Mouse (Mus musculus) cerebellum, adult 2 months (tissue): ENCODE measurements around the gene Kif18a. TPM values are rescaled to one million over a fixed set of nuclear protein-coding genes. Genes with fewer than 3 reads are reported as not detected.

Experiments
- DNase-seq, 2 experiments: peaks; one replicate each; pipeline ENCODE4 v3.0.0; 2021
- H3K27ac ChIP-seq: fragments of 200-500 bp; 2 replicates; pipeline ENCODE4 v1.5.1; 2012; ENCODE audit warnings: low read length, control low read depth, inconsistent platforms; ENCODE audit not compliant: insufficient read depth
- H3K27me3 ChIP-seq: fragments of 200-500 bp; 2 replicates; pipeline ENCODE4 v1.6.1; 2012; ENCODE audit warnings: inconsistent platforms, mild to moderate bottlenecking, low read length, moderate library complexity; ENCODE audit not compliant: control insufficient read depth, insufficient read depth
- H3K4me1 ChIP-seq: fragments of 200-500 bp; 2 replicates; pipeline ENCODE4 v1.6.1; 2011; ENCODE audit warnings: low read length; ENCODE audit not compliant: control insufficient read depth, insufficient read depth
- H3K4me3 ChIP-seq: fragments of 200-500 bp; replicated peaks from 2 replicates; pipeline ENCODE3; 2011; ENCODE audit warnings: mild to moderate bottlenecking, low read depth, low read length, control low read depth; ENCODE audit not compliant: insufficient read depth
- CTCF ChIP-seq: fragments of 200-500 bp; IDR thresholded peaks from 2 replicates; pipeline ENCODE4 v1.5.1; 2011; ENCODE audit warnings: low read depth, mild to moderate bottlenecking, control low read depth, low read length, moderate library complexity, borderline replicate concordance; ENCODE audit not compliant: insufficient read depth
- POLR2A ChIP-seq: fragments of 200-500 bp; IDR thresholded peaks from 2 replicates; pipeline ENCODE4 v1.6.1; 2011; ENCODE audit warnings: low read length, control low read depth, borderline replicate concordance; ENCODE audit not compliant: insufficient read depth
- WGBS: fragments of 180-500 bp; shearing (Covaris S2); methylation state at CpG from one replicate; pipeline ENCODE4 v1.1.7; 2018; 5-methylcytosine and 5-hydroxymethylcytosine counted together
- polyA plus RNA-seq: library from polyadenylated mRNA; depleted of rRNA; stranded (reverse); fragments of >200 nt; gene quantifications from 2 replicates; pipeline ENCODE4 v1.2.3, GENCODE M21; 2012; rRNA removed

The Kif18a gene
- polyA plus RNA-seq, 1 experiment: 1.2 TPM

DNA sequence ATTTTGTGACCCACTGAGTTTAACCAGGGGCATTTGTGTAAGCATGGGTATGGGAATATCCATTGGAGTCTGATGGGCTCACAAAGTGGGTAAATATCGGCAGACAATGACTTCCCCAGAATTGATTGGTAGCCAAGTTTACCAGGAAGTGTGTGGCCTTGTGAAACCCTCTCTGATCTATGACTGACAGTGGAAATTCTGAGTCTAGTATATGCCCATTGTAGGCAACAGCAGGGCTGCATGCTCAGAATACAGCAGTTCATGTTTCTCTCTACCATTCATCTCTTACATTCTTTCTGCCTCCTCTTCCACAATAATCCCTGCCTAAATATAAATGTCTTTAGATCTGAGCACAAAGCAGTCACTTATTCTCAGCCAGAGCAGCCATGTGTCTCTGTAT lies 103.5 kb downstream of the Kif18a start:
- no peak for DNase-seq
- no peaks in the 10 kb centered on the region for H3K4me1 ChIP-seq
- WGBS: 28% methylated on average over 1 of the region's 1 CpGs

DNA sequence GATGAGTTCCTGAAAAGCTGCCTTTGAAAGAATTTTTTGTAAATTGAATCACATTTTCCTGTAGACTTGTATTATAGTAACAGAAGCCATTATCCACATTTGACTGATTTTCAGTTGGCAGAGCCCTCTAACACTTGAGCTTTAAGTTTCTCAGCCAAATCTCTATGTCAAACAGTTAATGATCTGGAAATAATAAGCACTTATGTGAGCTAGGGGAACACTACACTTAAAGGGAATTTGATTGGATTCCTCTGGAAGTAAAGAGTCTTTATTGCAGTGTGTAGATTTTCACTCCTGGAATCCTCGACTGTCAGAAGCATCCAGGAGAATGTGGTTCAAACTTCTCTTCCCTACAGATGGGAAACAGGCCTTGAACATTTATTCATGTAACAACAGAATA lies 105.7 kb downstream of the Kif18a start:
- Histone ChIP-seq H3K27me3 (no peaks in the 10 kb centered on the region), H3K27ac (no peak overlapping the region), H3K4me3 (no peak overlapping the region), H3K4me1 (no peaks in the 10 kb centered on the region)
- no peak for DNase-seq
- 60% methylated on average over 1 of the region's 1 CpGs for WGBS
- TF ChIP-seq POLR2A (no peak), CTCF (no peak)

More for the DNA sequence above, 103.5 kb downstream of the Kif18a start:
- no peak overlapping the region for H3K27ac ChIP-seq
- TF ChIP-seq CTCF (no peak), POLR2A (no peak)
- no peaks in the 10 kb centered on the region for H3K27me3 ChIP-seq
- no peak overlapping the region for H3K4me3 ChIP-seq

DNA sequence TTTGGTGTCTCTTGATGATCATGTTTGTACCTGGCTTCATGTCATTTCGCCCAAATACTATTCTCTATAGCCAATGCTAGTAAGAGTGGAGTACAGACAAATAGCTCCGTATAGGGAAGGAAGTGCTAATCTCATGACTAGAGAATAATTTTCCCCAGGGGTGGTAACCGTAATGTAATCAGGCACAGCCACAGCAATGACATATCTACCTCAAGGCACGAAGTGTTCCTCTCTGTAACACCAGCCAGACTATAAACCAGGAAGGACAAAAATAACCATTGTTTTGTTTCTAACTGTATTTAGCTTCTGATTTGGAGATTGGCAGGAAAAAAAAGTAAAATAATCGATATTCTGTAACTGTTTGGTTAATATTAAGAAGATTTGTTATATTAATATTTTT lies 108.2 kb downstream of the Kif18a start:
- 85% methylated on average over 5 of the region's 5 CpGs for WGBS
- H3K4me3 ChIP-seq: no peak overlapping the region
- TF ChIP-seq POLR2A: no peak
- no peak for DNase-seq
- H3K27me3 ChIP-seq: no peaks in the 10 kb centered on the region
- no peaks in the 10 kb centered on the region for H3K4me1 ChIP-seq
- H3K27ac ChIP-seq: no peak overlapping the region

DNA sequence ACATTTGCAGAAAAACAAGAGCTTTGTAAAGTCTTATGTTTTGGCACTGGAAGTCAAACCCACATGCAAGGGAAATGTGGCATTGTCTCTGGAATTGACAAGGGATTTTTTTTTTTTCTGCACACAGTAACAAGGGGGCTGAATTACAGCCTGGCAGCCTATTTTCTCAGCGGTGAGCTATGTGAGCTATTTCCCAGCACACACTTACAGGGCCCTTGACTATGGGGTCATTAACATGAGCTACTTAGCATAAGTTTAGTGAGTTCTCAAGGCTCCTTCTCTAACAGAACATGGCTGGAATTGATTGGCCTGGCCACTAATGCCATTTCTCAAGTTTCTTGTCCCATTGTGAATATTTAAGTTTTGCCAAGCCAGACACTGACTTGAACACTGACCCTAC lies 109.4 kb downstream of the Kif18a start:
- no peaks in the 10 kb centered on the region for H3K4me1 ChIP-seq
- WGBS: 31% methylated on average over 1 of the region's 1 CpGs
- no peaks in the 10 kb centered on the region for H3K27me3 ChIP-seq
- H3K4me3 ChIP-seq: no peak overlapping the region
- no peak for TF ChIP-seq POLR2A
- no peak for TF ChIP-seq CTCF
- no peak for DNase-seq
- no peak overlapping the region for H3K27ac ChIP-seq

Other genes with a start within 250 kb of the Kif18a start
- gene Mettl15, start within 50 bp of the Kif18a start, polyA plus RNA-seq: 10.9 and 11.7 TPM in 2 replicates